Mouse (Mus musculus): Measurements from ENCODE around the gene Tmem69. TPM values are rescaled to one million over a fixed set of nuclear protein-coding genes. Genes with fewer than 3 reads are reported as not detected.
A peak's percentile ranks its signal among the peaks of the same experiment; 100 is the strongest.

The Tmem69 gene
- polyA plus RNA-seq (2016; fragmentation: Nextera tagmentation; extraction: Ambion mirVana): 25.2 and 29.0 TPM in 2 replicates

- H3K9me3 ChIP-seq (replicated peaks): no peaks in the 10 kb centered on the region
- H3K4me1 ChIP-seq: peaks cover 16% of the 10 kb centered on the region
- peak within 1 kb of the TSS; percentile 94 for H3K27ac ChIP-seq
- WGBS: 4% methylated on average over 23 of the region's 23 CpGs
- H3K4me3 ChIP-seq: peak within 1 kb of the TSS; percentile 85
- ATAC-seq (ENCODE audit: low FRiP score): no peak
- peak within 1 kb of the TSS; percentile 83 for H3K4me2 ChIP-seq (replicated peaks)
- peaks cover 19% of the 10 kb centered on the region for H3K36me3 ChIP-seq
- peak within 1 kb of the TSS; percentile 76 for H3K9ac ChIP-seq
- H3K27me3 ChIP-seq: no peaks in the 10 kb centered on the region
These were observed at the start of gene Tmem69 for GRCm38 (mm10) chr4:116555413-116556300. Gene Tmem69, minus strand, starts transcription at chr4:116555936.

GRCm38 (mm10) chr4:116596978-116597881 is 41.5 kb upstream of the Tmem69 start:
- Histone ChIP-seq H3K9me3 (replicated peaks) (no peaks in the 10 kb centered on the region), H3K36me3 (peaks cover 45% of the 10 kb centered on the region), H3K27me3 (no peaks in the 10 kb centered on the region), H3K4me3 (peak overlapping the region; percentile 59), H3K4me2 (replicated peaks) (peak overlapping the region; percentile 86), H3K4me1 (peaks cover 22% of the 10 kb centered on the region), H3K27ac (peak overlapping the region; percentile 80), H3K9ac (peak overlapping the region; percentile 74)
- peak; percentile 94 for ATAC-seq (ENCODE audit: low FRiP score)
- WGBS: under 1% methylated on average over 50 of the region's 50 CpGs

GRCm38 (mm10) chr4:116596379-116596778 is 40.6 kb upstream of the Tmem69 start, which contains the start of gene Ccdc17:
Gene Ccdc17, plus strand, starts transcription at chr4:116596654.
- no peaks in the 10 kb centered on the region for H3K9me3 ChIP-seq (replicated peaks)
- peak within 1 kb of the TSS; percentile 59 for H3K4me3 ChIP-seq
- no peaks in the 10 kb centered on the region for H3K27me3 ChIP-seq
- H3K4me1 ChIP-seq: peaks cover 22% of the 10 kb centered on the region
- peak within 1 kb of the TSS; percentile 80 for H3K27ac ChIP-seq
- H3K4me2 ChIP-seq (replicated peaks): peak within 1 kb of the TSS; percentile 86
- peak within 1 kb of the TSS; percentile 74 for H3K9ac ChIP-seq
- 30% methylated on average over 5 of the region's 5 CpGs for WGBS
- ATAC-seq (ENCODE audit: low FRiP score): no peak
- peaks cover 45% of the 10 kb centered on the region for H3K36me3 ChIP-seq

GRCm38 (mm10) chr4:116595793-116596192 is 40.1 kb upstream of the Tmem69 start:
- 79% methylated on average over 8 of the region's 8 CpGs for WGBS
- peaks cover 45% of the 10 kb centered on the region for H3K36me3 ChIP-seq

GRCm38 (mm10) chr4:116558151-116558882 is 2.6 kb upstream of the Tmem69 start:
- ATAC-seq (ENCODE audit: low FRiP score): no peak
- no peak overlapping the region for H3K27ac ChIP-seq
- peak overlapping the region; percentile 85 for H3K4me3 ChIP-seq
- WGBS: 7% methylated on average over 15 of the region's 15 CpGs
- H3K9me3 ChIP-seq (replicated peaks): no peaks in the 10 kb centered on the region
- no peaks in the 10 kb centered on the region for H3K27me3 ChIP-seq
- peak overlapping the region; percentile 83 for H3K4me2 ChIP-seq (replicated peaks)
- peaks cover 7% of the 10 kb centered on the region for H3K36me3 ChIP-seq
- peak overlapping the region; percentile 80 for H3K9ac ChIP-seq
- H3K4me1 ChIP-seq: peaks cover 16% of the 10 kb centered on the region

More at GRCm38 (mm10) chr4:116595793-116596192, 40.1 kb upstream of the Tmem69 start:
- no peak for ATAC-seq (ENCODE audit: low FRiP score)
- Histone ChIP-seq H3K27ac (no peak overlapping the region), H3K4me2 (replicated peaks) (no peak overlapping the region), H3K4me1 (peaks cover 22% of the 10 kb centered on the region), H3K9me3 (replicated peaks) (no peaks in the 10 kb centered on the region), H3K27me3 (no peaks in the 10 kb centered on the region), H3K4me3 (no peak overlapping the region), H3K9ac (no peak overlapping the region)

- peaks cover 16% of the 10 kb centered on the region for H3K4me1 ChIP-seq
- no peaks in the 10 kb centered on the region for H3K9me3 ChIP-seq (replicated peaks)
- peak; percentile 95 for ATAC-seq (ENCODE audit: low FRiP score)
- H3K9ac ChIP-seq: peak within 1 kb of the TSS; percentile 80
- H3K36me3 ChIP-seq: peaks cover 13% of the 10 kb centered on the region
- WGBS: under 1% methylated on average over 71 of the region's 78 CpGs
- H3K4me3 ChIP-seq: peak within 1 kb of the TSS; percentile 85
- peak within 1 kb of the TSS; percentile 94 for H3K27ac ChIP-seq
- H3K4me2 ChIP-seq (replicated peaks): peak within 1 kb of the TSS; percentile 83
- no peaks in the 10 kb centered on the region for H3K27me3 ChIP-seq
These were observed 1.8 kb upstream of the Tmem69 start, which contains the start of gene Gpbp1l1 for GRCm38 (mm10) chr4:116557306-116558121. Gene Gpbp1l1, plus strand, starts transcription at chr4:116557658.

- peak overlapping the region; percentile 83 for H3K4me2 ChIP-seq (replicated peaks)
- under 1% methylated on average over 28 of the region's 28 CpGs for WGBS
- peaks cover 17% of the 10 kb centered on the region for H3K36me3 ChIP-seq
- H3K4me3 ChIP-seq: peak overlapping the region; percentile 85
- no peaks in the 10 kb centered on the region for H3K27me3 ChIP-seq
- peak overlapping the region; percentile 76 for H3K9ac ChIP-seq
- H3K4me1 ChIP-seq: peaks cover 16% of the 10 kb centered on the region
- peak overlapping the region; percentile 94 for H3K27ac ChIP-seq
- no peaks in the 10 kb centered on the region for H3K9me3 ChIP-seq (replicated peaks)
- peak; percentile 98 for ATAC-seq (ENCODE audit: low FRiP score)
These were observed 997 bp upstream of the Tmem69 start for GRCm38 (mm10) chr4:116556561-116557305.

GRCm38 (mm10) chr4:116553035-116553434 is 2.7 kb downstream of the Tmem69 start:
- Histone ChIP-seq H3K4me2 (replicated peaks) (no peak overlapping the region), H3K27ac (no peak overlapping the region), H3K4me1 (peaks cover 6% of the 10 kb centered on the region; the same call in 1 of the 2 replicates), H3K36me3 (peaks cover 19% of the 10 kb centered on the region), H3K9ac (no peak overlapping the region), H3K9me3 (replicated peaks) (no peaks in the 10 kb centered on the region), H3K27me3 (no peaks in the 10 kb centered on the region), H3K4me3 (no peak overlapping the region)
- WGBS: 94% methylated on average over 3 of the region's 3 CpGs
- ATAC-seq (ENCODE audit: low FRiP score): no peak

GRCm38 (mm10) chr4:116550432-116550831 is 5.3 kb downstream of the Tmem69 start:
- no peaks in the 10 kb centered on the region for H3K4me1 ChIP-seq
- no peaks in the 10 kb centered on the region for H3K9me3 ChIP-seq (replicated peaks)
- no peak overlapping the region for H3K27ac ChIP-seq
- no peak overlapping the region for H3K4me2 ChIP-seq (replicated peaks)
- H3K4me3 ChIP-seq: no peak overlapping the region
- H3K27me3 ChIP-seq: no peaks in the 10 kb centered on the region
- 97% methylated on average over 1 of the region's 1 CpGs for WGBS
- ATAC-seq (ENCODE audit: low FRiP score): no peak
- H3K9ac ChIP-seq: no peak overlapping the region
- peaks cover 19% of the 10 kb centered on the region for H3K36me3 ChIP-seq

GRCm38 (mm10) chr4:116537737-116538136 is 18.0 kb downstream of the Tmem69 start:
- Histone ChIP-seq H3K4me2 (replicated peaks) (no peak overlapping the region), H3K36me3 (peaks cover 11% of the 10 kb centered on the region; the same call in 1 of the 2 replicates), H3K27me3 (no peaks in the 10 kb centered on the region), H3K9me3 (replicated peaks) (no peaks in the 10 kb centered on the region), H3K9ac (no peak overlapping the region), H3K27ac (no peak overlapping the region), H3K4me1 (no peaks in the 10 kb centered on the region), H3K4me3 (no peak overlapping the region)
- WGBS: 87% methylated on average over 3 of the region's 3 CpGs
- ATAC-seq (ENCODE audit: low FRiP score): no peak

All from hindbrain, embryonic 12.5 days (tissue).